Mouse (Mus musculus) midbrain, embryonic 13.5 days (tissue): ENCODE results near the gene Ugt3a1. TPM values are rescaled to one million over a fixed set of nuclear protein-coding genes. Genes with fewer than 3 reads are reported as not detected.
"Not testable (repeated sequence)": the region's sequence is repeated elsewhere in the genome, so short reads cannot be mapped to it uniquely, and the experiment has no call there.

ENCODE experiments used
- ATAC-seq: fragments of 200-750 bp; cut with Nextera tagmentation; 2 replicates; pipeline ENCODE4 v1.8.0; 2017; ENCODE audit warnings: mild to moderate bottlenecking, moderate TSS enrichment, moderate library complexity
- H3K27ac ChIP-seq: fragments of 300-500 bp; sonication (generic); 2 replicates; pipeline ENCODE4 v1.5.1; 2015; ENCODE audit warnings: inconsistent platforms, mild to moderate bottlenecking, moderate library complexity
- H3K27me3 ChIP-seq: fragments of 300-500 bp; sonication (generic); 2 replicates; pipeline ENCODE4 v1.6.1; 2015; ENCODE audit warnings: mild to moderate bottlenecking, inconsistent platforms
- H3K36me3 ChIP-seq: fragments of 300-500 bp; sonication (generic); 2 replicates; pipeline ENCODE4 v1.6.1; 2015; ENCODE audit warnings: mild to moderate bottlenecking, inconsistent platforms
- H3K4me1 ChIP-seq: fragments of 300-500 bp; sonication (generic); replicated peaks from 2 replicates; pipeline ENCODE4 v1.6.1; 2015; ENCODE audit warnings: inconsistent platforms
- H3K4me2 ChIP-seq: fragments of 300-500 bp; sonication (generic); replicated peaks from 2 replicates; pipeline ENCODE4 v1.6.1; 2015; ENCODE audit warnings: moderate library complexity, mild to moderate bottlenecking, inconsistent platforms
- H3K4me3 ChIP-seq: fragments of 300-500 bp; sonication (generic); replicated peaks from 2 replicates; pipeline ENCODE4 v1.5.1; 2015; ENCODE audit warnings: mild to moderate bottlenecking, inconsistent platforms
- H3K9ac ChIP-seq: fragments of 300-500 bp; sonication (generic); replicated peaks from 2 replicates; pipeline ENCODE4 v1.6.1; 2015; ENCODE audit warnings: mild to moderate bottlenecking, inconsistent platforms
- H3K9me3 ChIP-seq: fragments of 300-500 bp; sonication (generic); 2 replicates; pipeline ENCODE4 v1.6.1; 2016; ENCODE audit warnings: mild to moderate bottlenecking, inconsistent platforms
- WGBS: fragments of 180-500 bp; shearing (Covaris S2); methylation state at CpG from one replicate; pipeline ENCODE4 v1.1.7; 2015; 5-methylcytosine and 5-hydroxymethylcytosine counted together
- polyA plus RNA-seq: library from polyadenylated mRNA; unstranded; fragments of >200 nt; fragmentation: Nextera tagmentation; extraction: Ambion mirVana; gene quantifications from 2 replicates; pipeline ENCODE4 v1.2.1, GENCODE M21; 2015

The Ugt3a1 gene
- not detected in 2 replicates for polyA plus RNA-seq

DNA sequence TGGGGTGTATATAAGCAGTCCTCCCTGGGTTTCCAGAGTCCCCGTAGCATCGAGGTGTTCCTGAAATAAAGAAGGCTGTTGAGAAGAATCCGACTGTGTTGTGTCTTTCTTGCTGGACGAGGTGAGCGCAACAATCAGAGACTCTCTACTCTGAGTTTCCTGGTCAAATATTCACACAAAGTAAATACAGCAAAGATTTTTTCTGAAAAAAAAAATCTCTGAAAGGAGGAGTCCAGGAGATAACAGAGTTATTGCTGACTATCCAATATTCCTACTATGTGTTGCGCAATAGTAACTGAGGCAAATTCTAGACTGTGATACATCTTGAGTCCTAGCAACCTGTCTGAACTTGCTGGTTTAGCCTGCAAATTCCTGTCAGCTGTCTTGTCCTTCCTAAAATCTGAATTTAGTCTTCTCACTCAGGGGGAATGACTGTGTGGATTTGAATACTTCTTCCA is at the start of gene Ugt3a1:
TSS of gene Ugt3a1 (plus strand) at position 51 of the 458 bp plus-strand sequence.
- Histone ChIP-seq H3K9ac (no peak within 1 kb of the TSS), H3K27me3 (no peaks in the 10 kb centered on the region), H3K9me3 (no peaks in the 10 kb centered on the region), H3K36me3 (no peaks in the 10 kb centered on the region), H3K27ac (no peak within 1 kb of the TSS), H3K4me3 (no peak within 1 kb of the TSS), H3K4me2 (no peak within 1 kb of the TSS), H3K4me1 (no peaks in the 10 kb centered on the region)
- 96% methylated on average over 6 of the region's 6 CpGs for WGBS
- ATAC-seq, result no peak

DNA sequence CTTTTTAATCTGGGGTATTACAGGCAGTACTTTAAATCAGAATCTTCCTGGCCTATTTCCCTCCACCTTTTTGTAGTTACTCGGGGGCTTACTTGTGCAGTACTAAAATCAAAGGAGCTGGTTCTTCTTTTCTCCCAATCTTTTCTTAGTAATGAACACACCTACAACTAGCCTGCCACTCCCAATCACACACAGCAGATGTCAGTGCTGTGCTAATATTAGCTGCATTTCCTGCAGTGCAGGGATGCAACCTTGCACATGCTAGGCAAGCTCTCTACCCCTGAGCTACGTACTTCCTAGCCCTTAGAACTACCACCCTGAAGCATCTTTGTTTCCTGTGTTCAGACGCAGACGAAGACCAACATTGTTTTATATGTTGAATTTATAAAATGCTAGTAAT is 45.8 kb upstream of the Ugt3a1 start:
- not testable (repeated sequence) for H3K4me3 ChIP-seq, H3K9ac ChIP-seq, H3K27ac ChIP-seq, H3K9me3 ChIP-seq, H3K36me3 ChIP-seq, H3K4me2 ChIP-seq, H3K27me3 ChIP-seq, ATAC-seq, H3K4me1 ChIP-seq
- WGBS, result 83% methylated on average over 4 of the region's 4 CpGs

DNA sequence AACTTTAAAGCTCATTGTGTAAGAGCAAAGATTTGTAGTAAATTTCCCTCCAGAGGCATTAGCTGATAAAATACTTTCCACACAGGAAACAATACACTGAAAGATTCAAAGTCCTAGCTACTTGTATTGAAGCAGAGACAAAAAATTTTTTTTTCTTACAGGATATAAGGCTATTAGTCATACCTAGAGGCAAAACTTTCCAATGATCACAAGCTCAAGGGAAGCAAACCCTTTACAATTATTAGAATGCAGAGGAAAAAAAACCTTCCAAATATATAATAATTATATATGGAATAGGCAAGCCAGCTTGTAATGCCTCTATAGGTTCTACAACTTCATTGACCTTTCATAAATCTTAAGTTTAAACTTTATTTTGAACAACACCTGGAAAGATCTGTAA is 30.3 kb upstream of the Ugt3a1 start:
- Histone ChIP-seq H3K27ac (no peak overlapping the region), H3K9me3 (no peaks in the 10 kb centered on the region), H3K36me3 (no peaks in the 10 kb centered on the region), H3K27me3 (no peaks in the 10 kb centered on the region), H3K9ac (no peak overlapping the region), H3K4me3 (no peak overlapping the region), H3K4me2 (no peak overlapping the region), H3K4me1 (no peaks in the 10 kb centered on the region)
- no peak for ATAC-seq

DNA sequence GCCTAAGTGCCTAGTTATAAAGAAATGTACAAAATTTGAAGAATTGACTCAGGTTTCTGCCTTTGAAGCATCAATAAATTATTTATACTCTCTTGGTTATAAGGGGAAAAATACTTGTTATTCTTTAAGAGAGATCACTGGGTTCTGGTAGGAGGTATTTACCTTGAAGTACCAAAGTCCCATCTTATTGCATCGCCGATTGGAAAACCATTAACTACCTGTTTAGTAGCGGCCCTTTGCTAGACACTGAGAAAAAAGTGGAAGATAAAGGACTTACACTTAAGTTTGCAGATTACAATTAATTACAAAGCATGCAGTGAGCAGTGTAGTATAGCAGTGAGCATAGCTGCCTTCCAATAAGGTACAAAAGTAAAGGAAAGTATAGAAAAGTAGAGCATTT is 23.8 kb upstream of the Ugt3a1 start:
- no peaks in the 10 kb centered on the region for H3K27me3 ChIP-seq
- no peaks in the 10 kb centered on the region for H3K9me3 ChIP-seq
- no peak overlapping the region for H3K27ac ChIP-seq
- H3K36me3 ChIP-seq, result no peaks in the 10 kb centered on the region
- no peak for ATAC-seq
- 98% methylated on average over 3 of the region's 3 CpGs for WGBS
- H3K9ac ChIP-seq, result no peak overlapping the region
- no peak overlapping the region for H3K4me3 ChIP-seq
- no peaks in the 10 kb centered on the region for H3K4me1 ChIP-seq
- H3K4me2 ChIP-seq, result no peak overlapping the region

DNA sequence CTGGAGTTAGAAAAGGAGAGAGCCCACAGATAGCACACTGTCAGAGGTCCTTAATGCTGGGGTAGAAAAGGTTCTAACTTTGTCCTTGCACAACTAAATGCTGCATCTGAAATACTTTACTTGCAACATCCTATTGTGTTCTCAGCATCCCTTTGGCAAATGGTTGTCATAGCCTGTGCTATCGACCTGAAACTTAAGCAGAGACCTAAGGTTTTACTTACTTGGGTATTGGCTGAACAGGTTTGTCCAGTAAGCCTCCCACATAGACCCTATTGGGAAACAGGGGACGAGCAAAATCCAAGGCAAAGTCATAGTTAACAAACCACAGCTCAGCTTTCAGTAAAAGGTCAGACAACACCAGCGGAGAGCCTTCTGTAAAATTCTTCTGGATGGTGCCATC is 16.1 kb upstream of the Ugt3a1 start:
- Histone ChIP-seq H3K27ac (no peak overlapping the region), H3K4me3 (no peak overlapping the region), H3K9ac (no peak overlapping the region), H3K27me3 (no peaks in the 10 kb centered on the region), H3K4me2 (no peak overlapping the region), H3K36me3 (no peaks in the 10 kb centered on the region), H3K4me1 (no peaks in the 10 kb centered on the region), H3K9me3 (no peaks in the 10 kb centered on the region)
- ATAC-seq, result no peak
- 81% methylated on average over 3 of the region's 3 CpGs for WGBS

DNA sequence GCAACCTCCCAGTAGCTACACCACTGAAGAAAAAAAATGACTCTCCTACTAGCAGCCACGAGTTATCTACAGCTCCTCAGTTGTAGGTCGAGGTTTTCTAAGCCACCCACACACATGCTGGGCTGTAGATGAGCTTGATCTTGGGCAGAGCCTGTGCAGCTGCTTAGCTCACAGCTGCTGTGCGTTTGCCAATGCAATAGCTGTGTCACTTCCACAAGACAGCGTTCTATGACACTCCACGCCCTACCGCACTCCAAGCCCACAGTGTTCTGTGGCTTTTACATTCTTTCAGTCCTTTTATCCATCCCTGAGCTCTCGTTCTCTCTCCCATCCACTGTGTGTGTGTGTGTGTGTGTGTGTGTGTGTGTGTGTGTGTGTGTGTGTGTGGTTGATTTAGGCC is 4.8 kb upstream of the Ugt3a1 start:
- no peaks in the 10 kb centered on the region for H3K27me3 ChIP-seq
- no peak overlapping the region for H3K9ac ChIP-seq
- H3K4me1 ChIP-seq, result no peaks in the 10 kb centered on the region
- no peak overlapping the region for H3K4me3 ChIP-seq
- no peak overlapping the region for H3K27ac ChIP-seq
- H3K36me3 ChIP-seq, result no peaks in the 10 kb centered on the region
- 80% methylated on average over 7 of the region's 7 CpGs for WGBS
- ATAC-seq, result no peak
- no peak overlapping the region for H3K4me2 ChIP-seq
- H3K9me3 ChIP-seq, result no peaks in the 10 kb centered on the region

DNA sequence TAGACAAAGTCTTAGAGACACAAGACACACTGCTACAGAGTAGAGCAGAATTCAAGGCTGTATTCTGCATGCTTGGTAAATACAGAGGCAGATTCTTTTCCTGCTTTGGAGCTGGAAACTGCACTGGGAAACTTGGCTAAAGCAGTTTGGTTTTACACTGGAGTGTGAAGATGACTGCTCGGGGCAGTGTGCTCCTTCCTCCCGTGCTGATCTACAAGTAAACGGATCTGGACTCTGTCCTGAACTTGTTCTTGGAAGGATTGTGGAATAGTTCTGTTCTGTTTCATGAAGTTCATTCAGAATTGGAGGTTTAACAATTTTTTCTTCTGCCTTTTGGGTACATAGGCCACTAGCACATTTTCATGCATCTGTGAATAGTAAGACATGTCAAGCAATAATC is 2.3 kb downstream of the Ugt3a1 start:
- H3K9me3 ChIP-seq, result no peaks in the 10 kb centered on the region
- no peak overlapping the region for H3K4me2 ChIP-seq
- no peak overlapping the region for H3K4me3 ChIP-seq
- no peak overlapping the region for H3K9ac ChIP-seq
- H3K4me1 ChIP-seq, result no peaks in the 10 kb centered on the region
- no peaks in the 10 kb centered on the region for H3K27me3 ChIP-seq
- no peak overlapping the region for H3K27ac ChIP-seq
- ATAC-seq, result no peak
- 85% methylated on average over 3 of the region's 3 CpGs for WGBS
- H3K36me3 ChIP-seq, result no peaks in the 10 kb centered on the region

DNA sequence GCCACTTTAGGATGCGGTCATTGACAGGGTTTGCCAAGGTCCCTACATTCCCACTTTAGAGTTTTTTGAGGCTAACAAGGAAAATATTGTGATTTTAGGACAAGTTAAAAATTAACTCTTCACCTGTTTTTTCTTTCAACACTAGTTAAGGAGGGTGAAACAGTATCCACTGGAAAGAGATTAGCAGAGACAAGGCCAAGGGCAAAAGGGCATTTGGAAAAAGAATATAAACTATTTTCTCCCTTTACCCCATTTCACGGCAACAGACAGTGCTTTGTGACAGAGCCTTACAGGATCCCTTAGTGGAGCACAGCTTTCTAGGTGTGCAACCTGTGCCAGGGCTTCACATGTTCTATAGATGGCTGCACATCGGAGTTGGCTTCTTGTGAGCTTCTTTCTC is 2.9 kb downstream of the Ugt3a1 start:
- H3K4me3 ChIP-seq, result no peak overlapping the region
- no peak overlapping the region for H3K4me2 ChIP-seq
- H3K27me3 ChIP-seq, result no peaks in the 10 kb centered on the region
- no peak overlapping the region for H3K9ac ChIP-seq
- no peaks in the 10 kb centered on the region for H3K36me3 ChIP-seq
- WGBS, result 91% methylated on average over 3 of the region's 3 CpGs
- H3K4me1 ChIP-seq, result no peaks in the 10 kb centered on the region
- no peak overlapping the region for H3K27ac ChIP-seq
- ATAC-seq, result no peak
- H3K9me3 ChIP-seq, result no peaks in the 10 kb centered on the region

DNA sequence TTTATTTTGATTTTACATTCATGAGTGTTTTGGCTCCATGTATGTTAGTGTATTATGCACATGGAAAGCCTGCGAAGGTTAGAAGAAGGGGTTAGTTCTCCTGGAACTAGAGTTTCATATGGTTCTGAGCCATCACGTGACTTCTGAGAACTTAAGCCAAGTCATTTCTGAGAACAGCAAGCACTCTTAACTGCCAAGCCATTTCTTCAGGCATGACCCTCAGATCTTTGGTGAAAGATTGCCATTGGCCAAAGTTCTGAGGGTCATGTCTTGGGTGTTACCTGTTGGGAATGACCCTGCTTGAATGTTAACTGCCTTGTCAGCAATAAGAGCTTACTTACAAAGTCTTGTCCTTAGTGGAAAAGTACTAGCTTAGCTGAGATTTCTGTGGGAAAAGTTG is 6.5 kb downstream of the Ugt3a1 start:
- WGBS, result 94% methylated on average over 2 of the region's 2 CpGs
- Histone ChIP-seq H3K4me3 (no peak overlapping the region), H3K27me3 (no peaks in the 10 kb centered on the region), H3K4me2 (no peak overlapping the region), H3K9ac (no peak overlapping the region), H3K9me3 (no peaks in the 10 kb centered on the region), H3K36me3 (no peaks in the 10 kb centered on the region), H3K4me1 (no peaks in the 10 kb centered on the region), H3K27ac (no peak overlapping the region)
- no peak for ATAC-seq

DNA sequence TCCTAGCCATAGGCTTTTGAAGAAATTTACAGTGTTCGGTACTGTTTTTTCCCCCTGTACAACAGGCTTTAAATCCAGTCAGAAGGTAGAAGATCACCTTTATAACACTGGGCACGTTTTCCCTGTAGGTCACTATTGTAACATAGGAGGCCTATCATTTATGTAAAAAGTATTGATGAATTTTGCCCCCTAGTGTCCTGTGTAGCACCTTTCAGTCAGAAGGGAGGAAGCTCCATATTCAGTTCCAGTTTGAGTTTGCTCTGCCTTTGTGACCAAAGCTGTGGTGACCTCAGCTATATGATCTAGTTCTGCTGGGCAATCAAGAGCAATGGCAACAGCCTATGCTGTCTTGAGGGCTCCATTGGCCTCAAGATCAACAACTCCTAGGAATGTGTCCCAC is 13.0 kb downstream of the Ugt3a1 start:
- no peaks in the 10 kb centered on the region for H3K36me3 ChIP-seq
- no peaks in the 10 kb centered on the region for H3K9me3 ChIP-seq
- no peak overlapping the region for H3K4me2 ChIP-seq
- no peak overlapping the region for H3K4me3 ChIP-seq
- no peak for ATAC-seq
- no peaks in the 10 kb centered on the region for H3K4me1 ChIP-seq
- H3K27me3 ChIP-seq, result no peaks in the 10 kb centered on the region
- 61% methylated on average over 2 of the region's 2 CpGs for WGBS
- H3K9ac ChIP-seq, result no peak overlapping the region
- no peak overlapping the region for H3K27ac ChIP-seq

DNA sequence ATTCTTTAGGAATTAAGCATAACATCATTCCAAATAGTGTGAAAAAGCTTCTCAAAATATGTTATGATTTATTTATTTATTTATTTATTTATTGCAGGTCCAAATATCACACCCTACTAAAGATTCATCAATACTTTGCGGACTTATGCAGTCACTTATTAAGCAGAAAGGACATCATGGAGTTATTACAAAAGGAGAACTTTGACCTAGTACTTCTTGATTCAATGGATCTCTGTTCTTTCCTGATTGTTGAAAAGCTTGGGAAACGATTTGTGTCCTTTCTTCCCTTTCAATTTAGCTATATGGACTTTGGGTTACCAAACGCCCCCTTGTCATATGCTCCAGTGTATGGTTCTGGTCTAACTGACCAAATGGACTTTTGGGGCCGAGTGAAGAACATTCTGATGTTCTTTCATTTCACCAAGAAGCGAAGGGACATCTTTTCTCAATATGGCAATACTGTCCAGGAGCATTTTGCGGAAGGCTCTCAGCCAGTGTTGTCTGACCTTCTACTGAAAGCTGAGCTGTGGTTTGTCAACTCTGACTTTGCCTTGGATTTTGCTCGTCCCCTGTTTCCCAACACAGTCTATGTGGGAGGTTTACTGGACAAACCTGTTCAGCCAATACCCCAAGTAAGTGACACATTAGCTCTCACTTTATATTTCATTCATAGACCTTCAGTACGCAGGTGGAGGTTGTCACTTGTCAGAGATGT is 29.4 kb downstream of the Ugt3a1 start:
- H3K9ac ChIP-seq, result no peak overlapping the region
- 85% methylated on average over 8 of the region's 8 CpGs for WGBS
- no peaks in the 10 kb centered on the region for H3K27me3 ChIP-seq
- H3K4me2 ChIP-seq, result no peak overlapping the region
- H3K4me3 ChIP-seq, result no peak overlapping the region
- no peak for ATAC-seq
- H3K27ac ChIP-seq, result no peak overlapping the region
- no peaks in the 10 kb centered on the region for H3K9me3 ChIP-seq
- no peaks in the 10 kb centered on the region for H3K4me1 ChIP-seq
- no peaks in the 10 kb centered on the region for H3K36me3 ChIP-seq

DNA sequence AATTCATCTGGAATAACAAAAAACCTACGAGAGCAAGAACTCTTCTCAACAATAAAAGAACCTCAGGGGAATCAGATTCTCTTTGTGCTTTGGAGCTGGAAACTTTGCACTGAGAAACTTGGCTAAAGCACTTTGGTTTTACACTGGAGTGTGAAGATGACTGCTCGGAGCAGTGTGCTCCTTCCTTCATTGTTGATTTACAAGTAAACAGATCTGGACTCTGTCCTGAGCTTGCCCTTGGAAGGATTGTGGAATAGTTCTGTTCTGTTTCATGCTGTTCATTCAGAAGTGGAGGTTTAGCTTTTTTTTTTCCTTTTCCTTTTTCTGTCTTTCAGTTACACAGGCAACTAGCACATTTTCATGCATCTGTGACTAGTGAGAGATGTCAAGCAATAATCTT is 57.9 kb downstream of the Ugt3a1 start:
- WGBS, result 83% methylated on average over 2 of the region's 2 CpGs
- no peaks in the 10 kb centered on the region for H3K4me1 ChIP-seq
- H3K36me3 ChIP-seq, result no peaks in the 10 kb centered on the region
- H3K9me3 ChIP-seq, result no peaks in the 10 kb centered on the region
- ATAC-seq, result no peak
- H3K4me2 ChIP-seq, result no peak overlapping the region
- H3K27ac ChIP-seq, result no peak overlapping the region
- no peaks in the 10 kb centered on the region for H3K27me3 ChIP-seq
- H3K4me3 ChIP-seq, result no peak overlapping the region
- H3K9ac ChIP-seq, result no peak overlapping the region

DNA sequence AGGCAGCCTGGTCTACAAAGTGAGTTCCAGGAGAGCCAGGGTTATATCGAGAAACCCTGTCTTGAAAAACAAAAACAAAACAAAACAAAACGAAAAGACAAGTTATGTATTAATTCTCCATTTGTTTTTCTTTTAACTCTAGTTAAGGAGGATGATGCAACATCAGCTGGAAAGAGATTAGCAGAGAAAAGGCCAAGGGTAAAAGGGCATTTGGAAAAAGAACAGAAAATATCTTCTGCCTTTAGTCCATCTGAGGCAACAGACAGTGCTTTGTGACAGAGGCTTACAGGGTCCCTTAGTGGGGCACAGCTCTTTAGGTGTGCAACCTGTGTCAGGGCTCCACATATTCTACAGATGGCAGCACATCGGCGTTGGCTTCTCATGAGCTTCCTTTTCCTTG is 58.7 kb downstream of the Ugt3a1 start, which contains the start of gene Ugt3a2:
TSS of gene Ugt3a2 (plus strand) at position 210 of the 400 bp plus-strand sequence.
- Histone ChIP-seq H3K9me3 (no peaks in the 10 kb centered on the region), H3K4me1 (no peaks in the 10 kb centered on the region), H3K4me3 (no peak within 1 kb of the TSS), H3K9ac (no peak within 1 kb of the TSS), H3K27me3 (no peaks in the 10 kb centered on the region), H3K36me3 (no peaks in the 10 kb centered on the region), H3K4me2 (no peak within 1 kb of the TSS), H3K27ac (no peak within 1 kb of the TSS)
- WGBS, result 89% methylated on average over 4 of the region's 4 CpGs
- no peak for ATAC-seq
